Mouse (Mus musculus) heart, adult 2 months (tissue): ENCODE data around the gene Ifit1bl2.

ENCODE experiments used
- CTCF ChIP-seq: fragments of 200-600 bp; IDR thresholded peaks from 2 replicates; pipeline ENCODE4 v1.8.1; 2022; ENCODE audit warnings: antibody characterized with exemption, mild to moderate bottlenecking, moderate library complexity
- EP300 ChIP-seq: fragments of 200-500 bp; IDR thresholded peaks from 2 replicates; pipeline ENCODE4 v1.6.1; 2011; ENCODE audit warnings: low read depth, low read length, control low read depth; ENCODE audit not compliant: insufficient read depth
- POLR2A ChIP-seq: fragments of 200-500 bp; IDR thresholded peaks from 2 replicates; pipeline ENCODE4 v1.6.1; 2011; ENCODE audit warnings: mild to moderate bottlenecking, low read depth, low read length, control low read depth; ENCODE audit not compliant: insufficient read depth

GRCm38 (mm10) chr19:34642616-34643015 lies 2.1 kb upstream of the Ifit1bl2 start:
- TF ChIP-seq EP300 (no peak), CTCF (no peak), POLR2A (no peak)
